27 mouse cellular contexts compared by ENCODE assay signal in genomic region chr5:22889481-22889880, GRCm38 (mm10).
DNase-seq lines count a peak whose midpoint lies in the region; ATAC-seq lines count a peak whose summit lies in the region.
"Had no signal": no experiment of that assay in that cellular context is flagged by ENCODE, and none has a peak within 500 bp of the region (broad histone marks: within the 10 kb centered on the region; RNA-seq: fewer than 3 reads in every experiment).

No protein-coding gene starts in this region.

- H3K36me3 ChIP-seq in forebrain, embryonic 14.5 days (ENCODE audit: control insufficient read depth, insufficient read depth, low read length) = no peaks in the 10 kb centered on the region
- no peaks in the 10 kb centered on the region for H3K36me3 ChIP-seq in forebrain, embryonic 15.5 days
- H3K36me3 ChIP-seq: forebrain, embryonic 10.5 days; G1E; heart, embryonic 12.5 days; heart, embryonic 15.5 days; hindbrain, embryonic 10.5 days; hindbrain, embryonic 13.5 days had no signal

- WGBS in forebrain, embryonic 14.5 days = 71% methylated on average over 4 of the region's 4 CpGs
- 62% methylated on average over 4 of the region's 4 CpGs for WGBS in forebrain, embryonic 15.5 days

- no peaks in the 10 kb centered on the region for H3K9me3 ChIP-seq in forebrain, embryonic 14.5 days (replicated peaks; ENCODE audit: control insufficient read depth, low read length)
- H3K9me3 ChIP-seq in forebrain, embryonic 15.5 days = no peaks in the 10 kb centered on the region
- H3K9me3 ChIP-seq: forebrain, embryonic 10.5 days; forebrain, embryonic 13.5 days; G1E; heart, embryonic 12.5 days; heart, embryonic 15.5 days; hindbrain, embryonic 10.5 days; hindbrain, embryonic 13.5 days had no signal

- ATAC-seq in cerebellum, adult (ENCODE audit: insufficient number of reproducible peaks, low FRiP score, low TSS enrichment) = no peak
- ATAC-seq in forebrain, embryonic 14.5 days = no peak
- ATAC-seq in forebrain, embryonic 15.5 days (replicated peaks) = no peak
- ATAC-seq: forebrain, embryonic 13.5 days; intestine, postnatal 0 days; Patski had no signal

- H3K9ac ChIP-seq in forebrain, embryonic 14.5 days (ENCODE audit: low read length) = no peak overlapping the region
- no peak overlapping the region for H3K9ac ChIP-seq in forebrain, embryonic 15.5 days (replicated peaks)
- H3K9ac ChIP-seq: forebrain, embryonic 13.5 days; heart, embryonic 12.5 days; heart, embryonic 15.5 days; hindbrain, embryonic 13.5 days had no signal

- H3K4me1 ChIP-seq in forebrain, embryonic 14.5 days (ENCODE audit: control insufficient read depth, insufficient read depth, low read length) = no peaks in the 10 kb centered on the region
- H3K4me1 ChIP-seq in forebrain, embryonic 15.5 days = no peaks in the 10 kb centered on the region
- H3K4me1 ChIP-seq: forebrain, embryonic 10.5 days; forebrain, embryonic 13.5 days; heart, embryonic 12.5 days; heart, embryonic 15.5 days; hindbrain, embryonic 10.5 days; hindbrain, embryonic 13.5 days had no signal

- H3K4me3 ChIP-seq in forebrain, embryonic 14.5 days (ENCODE audit: low read depth, low read length) = no peak overlapping the region
- no peak overlapping the region for H3K4me3 ChIP-seq in forebrain, embryonic 15.5 days
- H3K4me3 ChIP-seq: forebrain, embryonic 10.5 days; forebrain, embryonic 13.5 days; heart, embryonic 12.5 days; heart, embryonic 15.5 days; hindbrain, embryonic 10.5 days; hindbrain, embryonic 13.5 days had no signal

- no peak overlapping the region for H3K4me2 ChIP-seq in forebrain, embryonic 14.5 days (ENCODE audit: low read length)
- no peak overlapping the region for H3K4me2 ChIP-seq in forebrain, embryonic 15.5 days (replicated peaks)
- H3K4me2 ChIP-seq: forebrain, embryonic 13.5 days; heart, embryonic 12.5 days; heart, embryonic 15.5 days; hindbrain, embryonic 13.5 days had no signal

- intact Hi-C loops in left cerebral cortex, postnatal 4 days (cut with DNase I) = no loop called here

- no peaks in the 10 kb centered on the region for H3K27me3 ChIP-seq in forebrain, embryonic 14.5 days (replicated peaks; ENCODE audit: control insufficient read depth, insufficient read depth, low read length)
- no peaks in the 10 kb centered on the region for H3K27me3 ChIP-seq in forebrain, embryonic 15.5 days
- H3K27me3 ChIP-seq: CH12.LX; forebrain, embryonic 13.5 days; heart, embryonic 12.5 days; heart, embryonic 15.5 days; hindbrain, embryonic 13.5 days; Patski had no signal

- DNase-seq in cerebellum, postnatal 10 days = peak; percentile 53 to 57
- peak; percentile 28 for DNase-seq in forebrain, embryonic 14.5 days (ENCODE audit: low spot score)
- DNase-seq in left cerebral cortex, postnatal 4 days = peak; percentile 25
- DNase-seq in left cerebral cortex, adult 8-10 months (ENCODE audit: low spot score in 2 of 2) = no peak
- DNase-seq in 416B (ENCODE audit: low read depth) = peak; percentile 5
- no peak for DNase-seq in thymus, postnatal 14 days
- DNase-seq: adrenal gland, adult 2 months; adrenal gland, postnatal 14 days; B cell, adult 2 months; cerebellum, adult 11 months; cerebellum, adult 9-10 months; gastrocnemius, postnatal 25 days; heart, adult 18-20 months; heart, postnatal 10 days; heart, postnatal 36 days had no signal

- no peak overlapping the region for H3K27ac ChIP-seq in forebrain, embryonic 14.5 days (ENCODE audit: low read depth, low read length)
- no peak overlapping the region for H3K27ac ChIP-seq in forebrain, embryonic 15.5 days (replicated peaks)
- H3K27ac ChIP-seq: forebrain, embryonic 10.5 days; forebrain, embryonic 13.5 days; heart, embryonic 15.5 days; hindbrain, embryonic 10.5 days; hindbrain, embryonic 13.5 days had no signal

Comparison
In these comparisons a context has a peak if more than half of its experiments do, and no peak if none do; other contexts are left out.
1. DNase-seq: peak in cerebellum, postnatal 10 days (2 of 2), forebrain, embryonic 14.5 days (single experiment), left cerebral cortex, postnatal 4 days (single experiment) and 416B (single experiment); none in left cerebral cortex, adult 8-10 months (0 of 2) and thymus, postnatal 14 days (single experiment).